ENCODE assay signal across 13 mouse cellular contexts in the genomic region with DNA sequence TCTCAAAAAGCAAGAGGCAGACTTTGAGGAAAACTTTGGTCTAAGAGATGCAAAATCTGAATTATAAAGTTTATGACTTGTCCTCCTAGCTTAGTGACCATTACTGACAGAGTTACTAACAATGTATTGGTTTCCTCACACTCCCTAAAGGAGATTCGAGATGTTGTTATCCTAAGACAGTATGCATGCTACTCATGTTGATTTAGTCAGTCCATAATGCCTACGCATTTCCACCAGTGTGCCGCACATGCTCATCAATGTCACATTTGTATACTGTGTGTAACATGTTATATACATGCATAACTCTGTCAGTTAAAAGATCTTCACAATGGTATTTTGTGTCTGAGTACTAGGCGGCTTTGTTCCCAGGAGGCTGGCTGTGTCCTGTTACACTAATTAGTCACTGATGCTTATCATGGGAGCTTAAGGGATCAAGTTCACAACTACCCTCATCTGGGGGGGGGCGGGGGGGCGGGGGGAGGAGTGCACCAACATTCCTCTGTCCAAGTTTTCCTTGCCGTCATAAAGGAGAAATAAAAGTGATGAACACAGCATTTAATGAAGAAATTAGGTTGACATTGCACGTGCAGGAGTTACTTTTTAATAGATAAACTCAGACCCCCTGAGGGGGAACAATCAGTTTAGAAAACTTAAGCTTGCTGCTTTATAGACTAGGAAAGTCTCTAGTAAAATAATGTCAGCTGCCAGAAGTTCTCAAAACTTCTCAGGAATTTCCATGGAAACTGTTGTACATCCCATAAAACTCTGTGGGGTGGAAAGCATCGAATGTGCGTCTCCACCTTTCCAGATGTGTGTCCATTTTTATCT.
"Had no signal": no experiment of that assay in that cellular context is flagged by ENCODE, and none has a peak within 500 bp of the region (broad histone marks: within the 10 kb centered on the region; RNA-seq: fewer than 3 reads in every experiment).

No protein-coding gene starts in this region.

- DNase-seq: kidney, postnatal 10 days; lung, adult 18-20 months; lung, postnatal 36 days; midbrain, embryonic 14.5 days; thymus, adult 2 months; thymus, postnatal 25 days had no signal

- ATAC-seq: intestine, embryonic 16.5 days had no signal

- H3K4me3 ChIP-seq: left cerebral cortex, adult 2 months; midbrain, embryonic 10.5 days; myocyte; neural tube, embryonic 15.5 days; stomach, embryonic 15.5 days had no signal

- H3K27me3 ChIP-seq: neural tube, embryonic 15.5 days; stomach, embryonic 15.5 days had no signal

- H3K4me1 ChIP-seq: midbrain, embryonic 10.5 days; neural tube, embryonic 15.5 days; stomach, embryonic 15.5 days had no signal

- H3K9me3 ChIP-seq: midbrain, embryonic 10.5 days; neural tube, embryonic 15.5 days; stomach, embryonic 15.5 days had no signal

- H3K36me3 ChIP-seq: midbrain, embryonic 10.5 days; neural tube, embryonic 15.5 days; stomach, embryonic 15.5 days had no signal

- H3K27ac ChIP-seq: left cerebral cortex, adult 2 months; liver, embryonic 14.5 days; midbrain, embryonic 10.5 days; neural tube, embryonic 15.5 days; stomach, embryonic 15.5 days had no signal

- H3K9ac ChIP-seq: liver, embryonic 14.5 days; neural tube, embryonic 15.5 days; stomach, embryonic 15.5 days had no signal

- H3K4me2 ChIP-seq: neural tube, embryonic 15.5 days; stomach, embryonic 15.5 days had no signal
